Mouse (Mus musculus) fat pad, adult 2 months (tissue): ENCODE measurements around the gene Slf2.

Source experiments
- DNase-seq: peaks from one replicate; pipeline ENCODE4 v3.0.0-alpha.2; 2011; ENCODE audit warnings: low read depth, low spot score; ENCODE audit errors: extremely low read depth

The Slf2 gene

DNA sequence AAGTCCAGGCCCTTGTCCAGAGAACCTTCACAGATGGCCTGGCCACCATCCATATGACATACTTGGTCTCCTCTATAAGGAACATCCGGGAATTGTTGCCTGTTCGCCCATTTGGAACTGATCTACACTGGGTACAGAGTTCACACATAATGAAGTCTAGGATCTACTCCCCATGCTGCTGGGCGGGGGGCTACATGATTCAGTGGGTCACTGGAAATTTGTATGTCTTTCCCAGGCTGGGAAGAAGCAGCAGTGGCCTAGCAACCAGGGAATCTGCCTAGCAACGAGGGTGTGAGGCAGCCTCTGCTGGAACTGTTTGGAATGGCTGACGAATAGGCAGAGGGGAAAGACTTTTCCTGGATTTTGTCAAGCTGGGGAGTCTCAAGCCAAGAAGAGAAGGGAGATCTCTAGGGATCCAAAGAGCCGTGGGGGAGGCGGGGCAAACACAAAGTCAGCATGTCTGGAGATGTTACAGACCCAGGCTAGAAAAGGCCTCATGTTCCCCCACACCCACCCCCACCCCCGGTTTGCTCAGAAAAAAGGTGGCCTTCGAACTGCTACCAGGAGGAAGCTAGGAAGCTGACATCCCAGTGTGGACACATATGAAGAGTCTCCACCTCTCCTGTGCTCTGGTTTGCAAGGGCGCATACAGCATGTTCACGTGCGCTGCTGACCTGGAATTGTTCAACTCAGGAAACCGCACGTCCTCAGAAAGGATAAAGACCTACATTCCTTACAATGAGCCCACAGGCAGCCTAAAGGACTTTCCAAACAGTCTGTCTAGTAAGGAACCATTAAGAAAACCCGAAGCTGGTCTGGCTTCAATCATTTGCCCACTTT lies 22.9 kb upstream of the Slf2 start:
- no peak for DNase-seq

DNA sequence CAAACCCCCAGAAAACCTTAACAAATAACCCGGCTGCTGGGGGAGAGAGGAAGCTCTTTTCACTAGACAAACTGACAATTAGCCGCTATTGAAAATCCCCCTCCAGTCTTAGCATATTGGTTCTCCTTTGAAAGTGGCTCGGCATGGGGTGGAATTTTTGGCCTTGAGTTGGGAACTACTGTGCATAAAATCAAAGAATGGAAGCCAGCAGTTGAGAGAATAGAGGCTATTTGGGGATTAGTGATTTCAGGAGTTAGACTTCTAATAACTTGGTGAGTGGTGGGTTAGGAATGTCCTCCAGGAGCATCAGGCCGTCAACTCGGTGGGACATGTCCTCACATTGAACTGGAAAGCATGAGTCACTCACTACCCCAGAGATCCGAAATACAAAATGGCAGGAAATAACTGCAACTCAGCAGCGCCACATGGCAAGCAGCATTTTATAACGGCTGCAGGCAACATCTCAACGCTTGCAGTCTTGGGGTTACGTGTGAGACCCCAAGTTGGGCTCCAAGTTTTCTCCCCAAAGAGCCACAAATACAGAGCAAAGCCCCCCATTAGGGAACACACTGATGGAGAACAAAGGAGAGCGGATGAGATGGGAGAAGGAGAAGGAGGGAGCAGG lies 22.0 kb upstream of the Slf2 start:
- DNase-seq, result no peak

DNA sequence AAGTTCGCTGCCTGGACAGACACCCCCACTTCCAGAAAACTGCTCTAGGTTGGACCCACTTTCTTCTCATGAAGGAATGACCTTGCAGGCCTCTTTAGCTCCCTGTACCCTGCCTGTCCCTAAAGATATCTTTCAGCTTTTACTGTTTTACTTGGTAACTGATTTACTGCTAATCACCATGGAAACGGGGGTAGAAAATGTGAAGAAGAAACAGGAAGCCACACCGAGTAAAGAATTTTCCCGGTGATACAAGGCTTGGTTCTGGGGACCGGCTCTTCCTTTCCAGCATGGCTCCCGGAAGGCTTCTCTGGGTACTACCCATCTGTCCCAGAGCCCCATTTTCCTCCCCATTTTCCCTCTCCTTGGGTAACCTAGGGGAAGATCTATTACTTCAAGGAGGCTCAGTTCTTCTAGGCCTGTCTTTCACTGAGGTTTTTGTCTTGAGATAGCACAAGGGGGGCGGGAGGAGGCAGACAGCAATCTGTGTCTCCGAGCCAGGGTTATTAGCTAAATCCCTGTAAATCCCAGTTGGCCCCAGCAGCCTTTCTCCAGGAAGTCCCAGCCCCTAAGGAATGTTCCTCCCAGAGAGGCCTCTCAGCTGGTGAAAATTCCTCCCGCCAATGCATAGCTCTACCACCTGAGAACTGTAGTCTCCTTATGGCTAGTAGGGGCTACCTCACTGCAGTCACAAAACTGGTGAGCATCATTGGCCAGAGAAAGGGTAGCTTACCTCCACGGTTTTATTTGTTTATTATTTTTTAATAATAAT lies 16.3 kb upstream of the Slf2 start:
- DNase-seq, result no peak

DNA sequence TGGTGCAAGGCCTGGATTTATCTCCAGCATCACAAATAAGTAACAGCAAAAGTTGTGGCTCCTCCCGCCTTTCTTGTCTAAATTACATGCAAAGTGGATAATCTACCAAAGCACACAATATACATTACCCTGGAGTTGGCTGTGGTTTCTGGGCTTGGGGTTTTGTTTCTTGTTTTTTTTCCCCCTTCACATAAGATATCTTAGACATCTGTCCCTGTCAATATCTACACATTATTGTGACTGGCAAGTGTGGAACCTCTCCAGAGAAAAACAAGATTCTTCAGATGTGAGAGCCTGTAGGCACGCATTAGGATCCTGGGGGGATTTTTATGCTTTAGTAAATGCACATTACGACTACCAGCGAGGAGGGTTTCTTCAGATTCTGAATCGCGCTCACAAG lies 12.8 kb upstream of the Slf2 start:
- no peak for DNase-seq

DNA sequence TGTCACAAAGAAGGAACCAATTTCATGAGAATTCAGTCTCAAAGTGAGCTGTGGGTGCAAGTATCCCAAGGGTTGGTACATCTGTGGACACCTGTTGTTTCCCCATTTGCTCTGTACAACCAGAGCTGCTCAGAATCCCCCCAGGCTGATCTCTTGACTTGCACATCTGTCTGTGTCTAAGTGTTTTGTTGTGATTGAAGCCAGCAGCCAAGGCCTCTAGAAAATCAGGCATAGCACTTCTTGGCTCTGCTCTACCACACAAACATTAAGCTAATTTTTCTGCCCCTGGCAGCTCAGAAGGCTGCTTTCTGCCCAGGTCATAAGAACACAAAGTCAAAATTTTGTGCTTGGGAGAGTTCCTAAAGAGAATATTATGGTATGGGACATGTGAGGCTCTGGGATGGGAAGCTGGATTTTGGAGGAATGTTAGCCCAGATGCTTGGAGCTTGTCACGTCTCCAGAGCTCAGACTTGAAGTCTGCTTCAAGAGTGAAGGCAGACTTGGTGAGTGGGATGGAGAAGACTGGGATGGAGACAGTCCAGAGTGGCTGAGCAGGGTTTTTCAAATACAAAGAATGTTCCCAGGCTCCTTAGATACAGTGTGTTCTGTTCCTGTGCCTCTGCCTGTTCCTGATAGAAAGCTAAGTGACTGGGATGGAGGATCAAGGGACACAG lies 9.3 kb upstream of the Slf2 start:
- DNase-seq, result no peak

DNA sequence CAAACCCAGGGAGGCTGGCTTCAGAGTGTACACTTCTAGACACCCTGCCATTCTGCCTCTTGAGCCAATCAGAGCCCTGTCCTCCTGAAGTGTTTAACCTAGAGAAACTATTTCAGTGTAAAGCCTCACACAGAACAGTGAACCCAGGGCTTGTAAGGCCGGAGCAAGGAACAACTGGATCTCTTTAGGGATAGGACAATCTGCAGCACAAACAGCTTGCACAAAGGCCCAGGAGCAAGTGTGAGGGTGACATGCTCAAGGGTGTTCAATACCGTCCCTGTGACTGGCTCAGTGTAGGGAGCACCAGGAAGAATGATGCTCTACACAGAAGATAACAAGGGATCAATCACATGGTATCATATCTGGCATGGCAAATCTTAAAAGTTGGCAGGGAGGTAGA lies 8.4 kb upstream of the Slf2 start:
- no peak for DNase-seq

DNA sequence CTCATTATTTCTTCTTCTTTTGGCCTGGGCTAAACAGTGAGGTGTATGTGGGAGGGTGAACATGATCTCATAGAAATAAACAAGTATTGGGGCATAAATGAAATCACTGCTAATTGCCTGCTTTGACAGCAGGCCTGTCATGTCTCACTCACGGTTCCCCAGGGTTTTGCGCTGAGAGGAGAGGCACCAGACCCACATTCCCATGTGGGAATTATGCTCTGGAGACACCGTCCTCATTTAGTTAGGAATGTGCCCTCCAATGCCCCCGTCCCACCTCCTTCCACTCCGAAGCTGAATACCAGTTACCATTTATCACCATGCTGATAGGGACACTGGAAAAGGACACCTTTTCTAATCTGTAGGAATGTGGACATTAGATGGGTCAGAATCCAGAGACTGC lies 6.3 kb upstream of the Slf2 start:
- no peak for DNase-seq

DNA sequence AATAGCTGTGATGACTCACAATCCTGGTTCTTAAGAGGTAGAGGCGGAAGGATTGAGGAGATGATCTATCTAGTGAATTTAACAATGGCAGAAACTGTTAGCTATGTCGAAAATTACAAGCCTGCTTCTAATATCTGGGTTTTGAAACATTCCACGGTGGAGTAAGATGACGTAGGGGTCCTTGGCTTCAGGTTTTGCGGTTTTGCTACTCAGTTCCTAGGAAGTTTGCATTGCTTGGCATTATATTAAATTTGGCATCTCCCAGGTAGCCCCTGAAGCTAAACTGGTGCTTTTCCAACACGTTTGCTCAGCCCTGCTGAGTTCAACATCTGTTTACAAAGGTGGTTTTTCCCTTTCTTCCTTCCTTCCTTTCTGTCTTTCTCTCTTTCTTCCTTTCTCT lies 4.2 kb upstream of the Slf2 start:
- no peak for DNase-seq

DNA sequence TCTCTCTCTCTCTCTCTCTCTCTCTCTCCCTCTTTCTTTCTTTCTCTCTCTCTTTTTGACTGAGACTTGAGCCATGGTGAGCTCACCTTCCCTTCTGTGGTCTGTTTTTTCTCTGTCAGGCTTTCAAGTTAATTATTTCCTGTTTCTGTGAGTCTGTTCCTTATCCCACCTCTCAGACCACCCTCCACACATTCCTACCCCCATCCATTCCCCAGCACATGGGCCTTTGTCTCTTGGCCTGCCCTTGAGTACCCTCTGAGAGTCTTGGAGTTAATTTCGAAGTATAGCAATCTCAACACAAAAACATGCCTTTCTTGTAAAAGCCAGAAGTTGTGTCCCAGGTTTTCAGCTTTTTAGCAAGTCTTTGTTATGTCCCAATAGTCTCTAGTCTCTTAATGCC lies 3.7 kb upstream of the Slf2 start:
- DNase-seq, result no peak

DNA sequence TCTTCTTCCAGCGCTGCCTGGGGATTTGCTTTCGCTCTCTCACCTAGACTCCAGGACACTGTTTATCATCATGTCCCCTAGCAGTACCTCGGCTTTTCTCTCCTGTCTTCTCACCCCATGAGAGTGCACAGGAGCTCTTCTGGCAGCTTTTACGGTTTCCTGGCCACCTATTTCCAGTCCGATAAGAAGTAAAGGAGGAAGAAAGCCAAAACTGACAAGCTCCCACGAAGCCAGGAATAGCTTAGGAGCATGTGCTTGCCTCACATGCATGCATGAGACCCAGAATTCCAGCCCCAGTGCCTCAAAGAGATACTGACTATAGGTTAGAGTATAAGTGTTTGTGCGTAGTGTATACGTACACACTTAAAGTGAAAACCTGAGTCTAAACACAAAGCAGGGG lies 2.8 kb upstream of the Slf2 start:
- no peak for DNase-seq

DNA sequence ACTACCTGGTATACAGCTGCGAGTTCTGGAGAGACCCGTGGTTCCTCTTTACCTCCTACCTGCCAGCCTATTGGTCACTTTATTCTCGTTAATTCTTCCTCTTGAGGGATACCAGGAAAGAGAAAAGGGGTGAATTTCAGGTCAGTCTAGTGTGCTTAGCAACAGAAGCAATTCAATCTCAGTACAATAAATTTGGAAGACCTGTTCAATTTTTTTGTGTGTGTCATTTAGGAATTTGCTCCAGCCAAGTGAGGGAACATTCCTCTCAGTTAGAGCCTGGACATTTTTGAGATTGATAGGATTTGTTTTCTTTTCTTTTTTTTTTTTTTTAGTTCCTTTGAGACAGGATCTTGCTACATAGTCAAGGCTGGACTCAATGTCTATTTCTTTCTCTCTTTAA lies 1.7 kb upstream of the Slf2 start:
- DNase-seq, result no peak

DNA sequence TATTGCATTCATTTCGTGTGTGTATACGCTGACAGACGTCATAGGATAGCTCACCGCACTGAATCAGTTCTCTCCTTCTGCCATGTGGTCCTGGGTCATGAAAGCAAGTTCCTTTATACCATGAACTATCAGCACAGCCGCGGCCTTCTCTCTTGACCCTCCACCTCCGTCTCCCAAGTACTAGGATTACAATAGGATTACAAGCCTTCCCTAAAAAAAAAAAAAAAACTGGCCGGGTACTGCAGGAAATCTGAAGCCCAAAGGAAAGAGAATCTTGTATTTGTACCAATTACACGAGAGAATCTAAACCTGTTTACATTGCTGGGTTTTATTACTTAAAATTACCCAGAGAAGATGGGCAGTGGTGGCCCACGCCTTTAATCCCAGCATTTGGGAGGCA lies 1.3 kb upstream of the Slf2 start:
- DNase-seq, result no peak

DNA sequence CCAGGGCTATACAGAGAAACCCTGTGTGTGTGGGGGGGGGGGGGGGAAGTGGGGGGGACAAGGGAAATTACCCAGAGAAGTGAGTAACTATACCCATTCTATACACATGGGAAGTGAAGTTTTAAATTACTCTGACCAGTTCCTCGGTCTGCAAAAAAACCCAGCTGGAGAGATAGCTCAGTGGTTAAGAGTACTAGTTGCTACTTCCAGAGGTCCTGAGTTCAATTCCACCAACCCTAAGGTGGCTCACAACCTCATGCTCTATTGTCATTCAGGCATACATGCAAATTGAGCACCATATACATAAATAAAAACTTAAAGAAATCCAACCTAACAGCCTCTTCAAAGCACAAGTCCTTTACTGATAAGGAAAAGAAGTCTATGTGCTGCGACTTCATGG lies 829 bp upstream of the Slf2 start:
- no peak for DNase-seq

DNA sequence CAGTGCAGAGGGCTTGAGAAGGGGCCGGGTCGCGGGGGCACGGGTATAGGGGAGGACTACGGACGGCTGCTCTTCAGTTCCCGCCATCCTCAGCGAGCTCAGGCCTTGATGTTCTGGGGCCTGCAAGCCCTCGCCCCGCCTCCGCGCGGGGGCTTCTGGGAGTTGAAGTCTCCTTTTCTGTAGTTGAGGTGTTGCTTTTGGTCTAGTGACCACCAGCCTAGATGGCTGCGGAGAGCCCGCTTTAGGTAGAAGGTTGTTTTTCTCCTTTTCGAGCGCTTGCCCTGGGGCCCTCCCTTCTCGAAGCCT lies 456 bp downstream of the Slf2 start:
- no peak for DNase-seq

DNA sequence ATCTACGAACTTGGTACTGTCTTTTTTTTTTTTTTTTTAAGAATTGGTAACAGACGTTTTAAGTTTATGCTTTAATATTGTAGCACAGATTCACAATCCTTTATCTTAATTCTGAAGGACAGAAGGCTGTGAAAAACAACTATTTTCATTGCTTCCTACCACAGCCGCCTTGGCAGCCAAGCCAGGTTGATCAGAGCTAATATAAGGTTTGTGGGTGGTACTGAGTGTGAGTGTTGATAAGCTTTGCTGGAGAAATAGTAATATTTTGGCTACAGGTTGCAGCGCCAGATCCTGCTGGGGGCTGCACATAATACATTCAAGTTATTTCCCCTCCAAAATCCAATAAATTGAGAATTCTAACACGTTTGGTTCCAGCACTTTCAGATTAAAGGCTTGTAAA lies 1.1 kb downstream of the Slf2 start:
- DNase-seq, result no peak

DNA sequence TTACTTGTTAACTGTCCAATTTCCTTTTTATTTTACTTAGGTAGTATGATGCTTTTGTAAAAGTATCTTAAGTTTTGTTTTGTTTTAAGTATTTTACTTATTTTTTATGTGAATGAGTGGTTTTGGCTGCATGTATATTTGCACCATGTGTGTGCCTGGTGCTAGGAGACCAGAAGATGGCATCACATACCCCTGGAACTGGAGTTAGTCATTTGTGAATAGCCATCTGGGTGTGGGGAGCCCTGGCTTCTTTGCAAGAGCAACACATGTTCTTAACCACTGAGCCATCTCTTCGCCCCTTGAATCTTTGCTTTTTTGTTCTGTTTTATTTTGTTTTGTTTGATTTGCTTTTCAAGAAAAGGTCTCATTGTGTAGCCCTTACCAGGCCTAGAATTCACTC lies 2.2 kb downstream of the Slf2 start:
- DNase-seq, result no peak

DNA sequence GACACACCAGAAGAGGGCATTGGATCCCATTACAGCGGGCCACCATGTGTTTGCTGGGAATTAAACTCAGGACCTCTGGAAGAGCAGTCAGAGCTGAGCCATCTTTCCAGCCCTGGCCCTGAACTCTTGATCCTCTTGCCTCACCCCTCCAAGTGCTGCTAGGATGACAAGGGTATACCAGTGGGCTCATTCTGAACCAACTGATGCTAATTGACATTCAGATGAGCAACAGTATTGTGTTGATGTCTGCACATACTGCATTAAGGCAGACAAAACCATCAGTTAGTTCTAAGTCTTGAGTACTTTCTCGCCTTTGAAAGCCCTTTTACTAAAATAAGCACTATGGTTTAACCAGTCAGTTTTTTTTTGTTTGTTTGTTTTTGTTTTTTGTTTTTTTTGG lies 28.7 kb downstream of the Slf2 start:
- no peak for DNase-seq

DNA sequence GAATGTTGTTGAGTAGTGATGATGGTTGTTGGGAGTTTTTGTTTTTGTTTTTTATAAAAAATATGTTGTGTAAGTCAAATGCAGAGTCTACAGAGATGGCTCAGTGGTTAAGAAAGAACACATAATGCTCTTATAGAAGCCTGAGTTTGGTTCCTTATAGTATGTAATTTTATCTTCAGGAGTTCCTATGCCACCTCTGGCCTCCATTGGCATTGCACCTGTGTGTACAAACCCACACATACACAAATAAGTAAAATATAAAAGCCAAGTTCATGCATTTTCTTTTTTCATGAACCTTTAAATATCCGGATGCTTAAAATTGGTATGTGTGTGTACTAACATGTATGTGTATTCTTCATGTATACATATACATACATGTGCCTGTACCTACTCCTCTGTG lies 35.0 kb downstream of the Slf2 start:
- DNase-seq, result no peak

DNA sequence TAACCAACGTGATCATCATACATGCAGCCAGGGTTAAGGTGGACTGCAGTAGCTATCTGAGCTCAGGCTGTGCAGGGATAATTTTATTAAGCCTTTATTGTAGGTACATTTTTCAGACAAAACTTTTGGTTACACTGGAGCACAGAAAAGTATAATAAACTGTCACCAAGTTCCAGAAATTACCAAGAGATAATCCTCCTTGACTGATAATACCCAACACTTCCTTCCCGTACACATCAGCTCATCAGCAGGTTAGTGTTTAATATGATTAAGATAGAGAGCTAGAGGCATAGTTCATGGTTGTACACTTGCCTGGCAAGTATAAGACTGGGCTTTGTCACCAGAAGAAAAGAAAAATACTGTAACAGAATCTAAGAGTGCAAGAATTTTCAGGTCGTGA lies 37.4 kb downstream of the Slf2 start:
- no peak for DNase-seq

DNA sequence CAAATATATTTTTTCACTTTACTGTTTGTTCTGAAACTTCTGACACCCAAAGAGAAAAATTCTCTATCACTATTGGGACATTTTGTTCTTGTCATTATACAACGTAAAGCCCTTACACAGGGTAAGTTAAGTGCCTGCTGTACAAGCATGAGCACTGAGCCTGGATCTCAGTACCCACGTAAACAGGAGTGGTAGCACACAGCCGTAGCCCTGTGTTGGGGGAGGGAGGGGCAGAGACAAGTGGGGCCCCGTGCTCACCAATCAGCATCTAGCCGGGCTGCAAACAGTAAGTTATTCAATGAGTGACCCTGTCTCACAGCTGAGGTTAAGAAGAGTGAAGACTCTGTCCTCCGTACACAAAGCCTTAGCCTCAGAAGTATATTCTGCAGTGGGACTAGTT lies 45.7 kb downstream of the Slf2 start:
- no peak for DNase-seq

DNA sequence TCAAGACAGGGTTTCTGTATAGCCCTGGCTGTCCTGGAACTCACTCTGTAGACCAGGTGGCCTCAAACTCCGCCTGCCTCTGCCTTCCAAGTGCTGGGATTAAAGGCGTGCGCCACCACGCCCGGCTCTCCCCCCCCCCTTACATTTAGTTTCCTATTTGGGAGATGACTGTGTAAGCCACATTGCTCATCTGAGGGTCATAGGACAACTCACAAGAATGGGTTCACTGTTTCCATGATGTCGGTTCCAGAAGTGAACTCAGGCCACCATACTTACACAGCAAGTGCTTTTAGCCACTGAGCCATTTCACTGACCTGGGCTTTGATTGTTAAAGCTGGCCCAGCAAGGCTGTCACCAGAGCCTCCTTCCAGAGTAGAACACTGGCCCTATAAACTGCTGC lies 46.2 kb downstream of the Slf2 start:
- DNase-seq, result no peak

DNA sequence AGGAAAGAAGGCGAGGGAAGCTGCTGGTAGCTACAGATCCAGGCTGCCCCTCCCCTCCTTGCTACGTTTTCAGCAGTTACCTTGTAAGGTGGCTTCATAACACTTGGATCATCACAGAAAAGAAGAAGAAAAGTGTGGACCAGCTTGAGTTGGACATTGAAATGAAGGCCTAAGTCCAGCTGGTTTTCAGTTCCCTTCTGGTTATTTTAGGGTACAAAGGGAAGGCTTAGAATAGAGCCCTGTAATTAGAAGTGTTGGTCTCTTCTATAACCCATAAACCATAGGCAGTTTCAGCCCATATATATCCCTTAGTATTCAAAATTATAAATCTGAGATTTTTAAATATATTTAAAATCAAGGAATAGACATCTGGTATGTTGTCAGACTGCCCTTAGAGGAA lies 49.8 kb downstream of the Slf2 start:
- no peak for DNase-seq
